Mouse (Mus musculus) midbrain, embryonic 14.5 days (tissue): Measurements from ENCODE around the gene Plod2. TPM values are rescaled to one million over a fixed set of nuclear protein-coding genes. Genes with fewer than 3 reads are reported as not detected.

Source experiments
- ATAC-seq: fragments of 200-750 bp; cut with Nextera tagmentation; 2 replicates; pipeline ENCODE4 v1.8.0; 2017; ENCODE audit warnings: moderate number of reproducible peaks, moderate library complexity; ENCODE audit not compliant: low FRiP score, low TSS enrichment
- DNase-seq: peaks from one replicate; pipeline ENCODE4 v3.0.0-alpha.2; 2015
- H3K27ac ChIP-seq: fragments of 300-500 bp; sonication (generic); replicated peaks from 2 replicates; pipeline ENCODE4 v1.5.1; 2014; ENCODE audit warnings: mild to moderate bottlenecking, low read depth, low read length, moderate library complexity
- H3K27me3 ChIP-seq: fragments of 300-500 bp; sonication (generic); 2 replicates; pipeline ENCODE4 v1.6.1; 2014; ENCODE audit warnings: low read length, control low read depth, mixed read lengths; ENCODE audit not compliant: control insufficient read depth, insufficient read depth
- H3K36me3 ChIP-seq: fragments of 300-500 bp; sonication (generic); 2 replicates; pipeline ENCODE4 v1.6.1; 2014; ENCODE audit warnings: low read length, control low read depth; ENCODE audit not compliant: control insufficient read depth, insufficient read depth
- H3K4me1 ChIP-seq: fragments of 300-500 bp; sonication (generic); 2 replicates; pipeline ENCODE4 v1.6.1; 2014; ENCODE audit warnings: mild to moderate bottlenecking, antibody characterized with exemption, low read length, control low read depth; ENCODE audit not compliant: control insufficient read depth, insufficient read depth
- H3K4me2 ChIP-seq: fragments of 300-500 bp; sonication (generic); 2 replicates; pipeline ENCODE4 v1.6.1; 2014; ENCODE audit warnings: mild to moderate bottlenecking, low read length, moderate library complexity
- H3K4me3 ChIP-seq: fragments of 300-500 bp; sonication (generic); replicated peaks from 2 replicates; pipeline ENCODE4 v1.5.1; 2014; ENCODE audit warnings: low read depth, low read length
- H3K9ac ChIP-seq: fragments of 300-500 bp; sonication (generic); replicated peaks from 2 replicates; pipeline ENCODE4 v1.6.1; 2014; ENCODE audit warnings: mild to moderate bottlenecking, low read length, moderate library complexity
- H3K9me3 ChIP-seq: fragments of 300-500 bp; sonication (generic); 2 replicates; pipeline ENCODE4 v1.6.1; 2016; ENCODE audit warnings: low read length, control low read depth, mixed read lengths; ENCODE audit not compliant: control insufficient read depth
- WGBS: fragments of 180-500 bp; shearing (Covaris S2); extraction: QIAGEN DNeasy Blood & Tissue Kit; methylation state at CpG from one replicate; pipeline ENCODE4 v1.1.7; 2014; 5-methylcytosine and 5-hydroxymethylcytosine counted together
- polyA plus RNA-seq: library from polyadenylated mRNA; unstranded; fragments of >200 nt; fragmentation: Nextera tagmentation; extraction: Ambion mirVana; gene quantifications from 2 replicates; pipeline ENCODE4 v1.2.1, GENCODE M21; 2014

The Plod2 gene
- polyA plus RNA-seq, 1 experiment from 2014 or later, result 13.1 TPM

DNA sequence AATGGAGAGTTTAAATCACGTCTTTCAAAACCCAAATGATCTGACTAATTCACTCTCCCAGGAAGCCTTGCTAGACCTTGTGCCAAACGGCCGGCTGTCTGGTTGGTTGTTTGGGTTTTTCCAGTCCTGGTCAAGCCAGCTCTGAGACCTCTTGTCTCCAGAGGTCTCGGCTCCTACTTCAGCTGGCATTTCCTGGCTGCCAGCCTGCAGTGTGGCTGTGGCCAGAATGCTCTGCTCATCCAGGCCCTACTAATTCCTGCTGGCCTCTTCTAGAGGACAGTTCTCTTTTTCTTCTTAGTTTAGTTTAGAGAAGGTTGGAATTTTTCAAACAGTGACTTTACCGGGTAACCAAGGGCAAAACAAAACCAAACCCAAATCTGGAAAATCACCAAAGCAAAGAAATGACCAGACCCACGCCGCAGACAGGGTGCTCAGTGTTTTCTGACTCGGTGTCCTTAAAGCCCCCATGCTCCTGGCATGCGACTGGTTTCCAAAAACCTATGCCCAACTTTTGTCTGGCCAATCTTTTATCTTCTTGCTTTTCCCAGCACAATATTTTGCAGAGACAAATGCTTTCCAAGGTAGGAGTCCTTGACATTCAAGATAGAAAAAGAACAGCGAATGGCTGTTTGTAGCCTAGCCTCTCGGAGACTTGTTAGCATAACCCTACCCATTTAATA lies 7.9 kb downstream of the Plod2 start:
- Histone ChIP-seq H3K9ac (no peak overlapping the region), H3K36me3 (no peaks in the 10 kb centered on the region), H3K9me3 (no peaks in the 10 kb centered on the region), H3K4me1 (no peaks in the 10 kb centered on the region), H3K27ac (no peak overlapping the region), H3K4me3 (no peak overlapping the region), H3K27me3 (no peaks in the 10 kb centered on the region), H3K4me2 (no peak overlapping the region)
- WGBS, result 86% methylated on average over 11 of the region's 11 CpGs
- ATAC-seq, result no peak
- no peak for DNase-seq

DNA sequence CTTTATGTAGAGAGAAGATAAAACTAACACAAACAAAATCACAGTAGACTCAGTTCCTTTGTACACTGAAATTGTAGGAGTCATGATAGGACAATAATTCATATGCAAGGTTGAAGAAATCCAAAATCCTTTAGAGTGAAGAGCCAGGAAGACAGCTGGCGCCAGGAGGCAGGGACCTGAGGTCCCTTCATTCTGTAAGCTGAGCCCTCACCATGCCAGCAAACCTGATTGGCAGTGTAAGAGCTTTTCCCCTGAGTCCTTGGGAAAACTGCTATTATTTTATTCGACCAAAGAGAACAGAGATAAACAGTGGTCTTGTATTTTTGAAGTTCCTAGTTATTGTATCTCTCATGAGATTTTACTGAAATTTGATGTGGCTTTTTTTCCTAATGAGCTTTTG lies 9.0 kb downstream of the Plod2 start:
- no peak overlapping the region for H3K9ac ChIP-seq
- H3K36me3 ChIP-seq, result no peaks in the 10 kb centered on the region
- H3K27me3 ChIP-seq, result no peaks in the 10 kb centered on the region
- no peaks in the 10 kb centered on the region for H3K4me1 ChIP-seq
- no peak overlapping the region for H3K4me3 ChIP-seq
- no peaks in the 10 kb centered on the region for H3K9me3 ChIP-seq
- ATAC-seq, result no peak
- H3K27ac ChIP-seq, result no peak overlapping the region
- no peak overlapping the region for H3K4me2 ChIP-seq
- DNase-seq, result no peak
- 67% methylated on average over 2 of the region's 2 CpGs for WGBS

DNA sequence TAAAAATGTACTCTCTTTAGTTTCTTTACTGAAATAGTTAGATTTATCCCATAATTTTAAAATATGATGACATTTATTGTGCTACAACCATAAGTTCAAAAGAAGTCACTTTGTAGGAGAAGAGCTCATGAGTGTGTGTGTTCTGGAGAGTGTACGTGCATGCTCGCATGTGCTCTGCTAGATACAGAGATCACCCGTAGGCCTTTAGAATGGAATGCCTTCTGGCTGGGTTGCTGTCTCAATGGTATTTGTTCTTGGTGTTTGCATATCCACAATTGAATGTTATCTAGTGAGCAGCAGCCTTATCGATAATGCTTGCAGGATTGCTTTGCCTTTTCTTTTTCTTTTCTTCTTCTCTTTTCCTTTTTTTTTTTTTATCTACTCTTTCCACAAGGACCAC lies 9.6 kb downstream of the Plod2 start:
- ATAC-seq (no peak), DNase-seq (no peak)
- no peak overlapping the region for H3K4me3 ChIP-seq
- no peak overlapping the region for H3K27ac ChIP-seq
- no peak overlapping the region for H3K4me2 ChIP-seq
- no peaks in the 10 kb centered on the region for H3K9me3 ChIP-seq
- no peaks in the 10 kb centered on the region for H3K36me3 ChIP-seq
- H3K9ac ChIP-seq, result no peak overlapping the region
- H3K27me3 ChIP-seq, result no peaks in the 10 kb centered on the region
- no peaks in the 10 kb centered on the region for H3K4me1 ChIP-seq
- 76% methylated on average over 4 of the region's 4 CpGs for WGBS

DNA sequence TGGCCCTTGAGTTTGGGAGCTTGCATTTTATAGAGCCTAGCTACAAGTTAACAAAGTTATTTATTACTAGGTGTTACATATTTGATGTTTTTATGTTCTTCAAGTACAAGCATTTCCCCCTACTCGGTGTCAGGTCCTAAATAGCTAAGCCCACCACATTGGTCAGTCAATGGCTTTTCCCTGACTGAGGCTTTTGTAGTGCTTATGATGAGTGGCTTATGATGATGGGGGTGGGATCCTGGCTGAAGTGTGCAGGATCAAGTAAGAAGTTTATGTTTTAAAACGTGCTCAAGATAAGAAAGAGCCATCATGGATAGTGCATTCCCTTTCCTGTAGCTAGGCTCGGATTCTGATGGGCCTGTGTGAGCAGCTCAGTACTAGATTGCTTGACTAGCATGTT lies 10.7 kb downstream of the Plod2 start:
- no peak overlapping the region for H3K27ac ChIP-seq
- WGBS, result 95% methylated on average over 3 of the region's 3 CpGs
- no peaks in the 10 kb centered on the region for H3K9me3 ChIP-seq
- H3K4me3 ChIP-seq, result no peak overlapping the region
- no peaks in the 10 kb centered on the region for H3K27me3 ChIP-seq
- no peaks in the 10 kb centered on the region for H3K36me3 ChIP-seq
- no peak for DNase-seq
- no peaks in the 10 kb centered on the region for H3K4me1 ChIP-seq
- H3K9ac ChIP-seq, result no peak overlapping the region
- no peak overlapping the region for H3K4me2 ChIP-seq
- ATAC-seq, result no peak

DNA sequence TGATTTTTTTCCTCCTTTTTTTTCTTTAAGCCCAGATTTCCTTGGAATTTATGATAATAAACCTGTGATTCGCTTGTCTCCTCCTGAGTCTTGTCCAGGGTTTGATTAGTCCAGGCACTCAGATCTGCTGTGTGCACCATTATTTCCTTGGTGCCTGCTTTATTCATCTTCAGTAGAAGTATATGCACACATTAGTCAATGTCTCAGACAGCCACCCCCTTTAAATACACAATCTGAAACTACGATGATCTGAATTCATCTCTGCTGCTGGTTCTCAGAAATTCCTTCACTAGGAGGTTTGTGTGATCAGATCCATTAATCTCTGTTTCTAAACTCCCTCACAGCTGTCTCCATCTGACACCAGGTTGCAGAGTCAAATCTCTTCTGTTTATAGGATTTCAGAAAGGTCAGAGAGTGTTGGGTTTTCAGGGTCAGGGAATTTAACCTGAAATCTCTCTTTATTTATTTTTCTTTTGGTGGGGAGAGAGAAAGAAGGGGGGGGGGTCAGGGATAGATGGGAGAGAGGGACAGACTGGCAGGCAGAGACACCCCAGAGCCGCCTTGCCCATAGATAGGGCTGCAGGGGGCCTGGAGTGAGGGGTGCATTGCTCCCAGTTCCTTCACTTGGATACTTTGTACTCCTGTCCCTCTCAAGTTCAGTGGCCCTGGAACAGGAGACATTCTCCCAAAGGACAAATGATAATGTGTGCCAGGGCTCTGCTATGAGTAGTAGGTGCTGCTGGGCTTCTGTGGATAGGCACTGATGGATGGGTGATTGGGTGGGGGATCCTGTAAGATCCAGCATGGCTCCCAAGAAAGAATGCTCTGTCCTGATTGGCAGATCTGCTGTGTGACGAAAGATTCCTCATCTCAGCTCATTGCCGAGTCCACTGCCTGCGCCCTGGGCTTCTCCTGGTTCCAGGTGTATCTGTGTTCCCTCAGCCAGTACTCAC lies 13.3 kb downstream of the Plod2 start:
- Histone ChIP-seq H3K36me3 (no peaks in the 10 kb centered on the region), H3K27me3 (no peaks in the 10 kb centered on the region), H3K4me2 (no peak overlapping the region), H3K9ac (no peak overlapping the region), H3K4me3 (no peak overlapping the region), H3K27ac (no peak overlapping the region), H3K9me3 (no peaks in the 10 kb centered on the region), H3K4me1 (0 out of 2 replicates have a peak, but pooled peaks cover 2% of the 10 kb centered on the region)
- DNase-seq, result no peak
- no peak for ATAC-seq
- 84% methylated on average over 6 of the region's 6 CpGs for whole genome bisulfite sequencing

DNA sequence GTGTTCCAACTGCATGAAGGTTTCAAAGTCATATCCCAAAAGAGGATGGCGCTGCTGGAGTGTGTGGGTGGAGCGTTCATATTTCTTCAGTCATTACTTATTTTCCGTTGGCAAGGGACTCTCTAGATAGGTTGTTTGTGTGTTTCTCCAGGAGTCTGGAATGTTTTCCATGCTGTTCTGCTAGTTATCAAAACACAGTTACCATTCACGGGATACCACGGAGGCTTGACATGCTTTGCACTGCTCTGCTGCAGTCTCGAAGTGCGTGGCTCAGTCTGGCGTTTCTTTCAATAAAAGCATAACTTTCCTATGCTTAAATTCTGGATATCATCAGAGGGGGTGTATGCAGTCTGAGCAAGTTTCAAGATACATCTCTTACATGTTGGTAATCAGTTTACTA lies 17.7 kb downstream of the Plod2 start:
- ATAC-seq, result no peak
- H3K9me3 ChIP-seq, result peaks cover 4% of the 10 kb centered on the region; the same call in 1 of the 2 replicates
- no peak overlapping the region for H3K27ac ChIP-seq
- H3K36me3 ChIP-seq, result no peaks in the 10 kb centered on the region
- no peak overlapping the region for H3K4me3 ChIP-seq
- H3K4me1 ChIP-seq, result 0 out of 2 replicates have a peak, but pooled peaks cover 2% of the 10 kb centered on the region
- WGBS, result 96% methylated on average over 8 of the region's 8 CpGs
- DNase-seq, result no peak
- no peaks in the 10 kb centered on the region for H3K27me3 ChIP-seq
- no peak overlapping the region for H3K9ac ChIP-seq
- H3K4me2 ChIP-seq, result no peak overlapping the region

DNA sequence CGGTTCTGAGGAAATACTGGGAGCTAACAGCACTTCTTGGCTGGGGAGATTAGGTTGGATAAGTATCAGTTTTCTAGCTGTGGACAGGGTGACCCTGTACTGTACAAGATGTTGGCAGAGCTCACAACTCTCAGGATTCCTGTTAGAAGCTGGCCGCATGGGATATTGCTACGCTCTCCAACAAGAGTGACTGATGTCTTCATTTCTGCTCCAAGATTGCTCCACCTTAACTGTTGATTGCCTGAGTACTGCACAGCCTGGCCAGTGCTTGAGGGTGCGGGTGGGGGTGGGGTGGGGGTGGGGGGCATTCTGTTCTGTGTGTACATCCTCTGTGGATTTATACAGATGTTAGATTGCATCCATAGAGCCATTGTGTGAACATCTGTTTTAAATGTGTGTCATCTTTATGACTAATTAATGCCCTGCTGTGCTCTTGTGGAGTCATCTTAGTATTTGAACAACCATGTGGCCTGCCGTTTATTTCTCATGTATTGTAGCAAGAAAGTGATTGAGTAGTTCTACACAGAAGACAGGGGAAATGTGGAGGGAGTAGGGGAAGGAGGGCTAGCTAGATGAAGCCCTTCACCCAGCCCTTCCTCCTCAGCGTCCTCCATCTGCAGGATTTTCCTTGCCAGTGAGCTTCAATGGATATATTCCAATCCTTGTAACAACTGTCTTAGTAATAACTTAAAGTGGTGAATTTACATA lies 19.0 kb downstream of the Plod2 start:
- no peak for DNase-seq
- Histone ChIP-seq H3K27ac (no peak overlapping the region), H3K4me1 (0 out of 2 replicates have a peak, but pooled peaks cover 2% of the 10 kb centered on the region), H3K9me3 (peaks cover 4% of the 10 kb centered on the region; the same call in 1 of the 2 replicates), H3K9ac (no peak overlapping the region), H3K27me3 (no peaks in the 10 kb centered on the region), H3K4me2 (no peak overlapping the region), H3K36me3 (no peaks in the 10 kb centered on the region), H3K4me3 (no peak overlapping the region)
- WGBS, result 73% methylated on average over 6 of the region's 6 CpGs
- ATAC-seq, result 0 out of 2 replicates have a peak, but pooled peaks have one; percentile 46

DNA sequence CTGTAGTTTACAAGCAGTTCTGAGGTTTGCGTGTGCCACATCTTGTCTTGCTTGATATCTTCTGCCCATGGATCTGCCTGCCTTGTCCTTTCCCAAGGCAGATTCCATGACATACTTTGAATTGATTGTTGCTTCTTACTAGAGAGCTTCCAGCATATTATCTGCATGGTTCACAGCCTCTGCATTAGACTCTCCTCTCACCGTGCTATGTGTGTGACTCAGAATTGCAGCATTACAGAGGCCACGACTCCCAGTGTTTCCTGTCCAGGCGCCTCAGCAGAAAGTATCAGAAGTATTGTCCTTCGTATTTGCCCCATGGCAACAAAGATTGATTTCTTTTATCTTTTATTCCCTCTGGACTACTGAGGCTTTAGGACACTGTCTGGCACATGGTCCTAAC lies 20.4 kb downstream of the Plod2 start:
- Histone ChIP-seq H3K9me3 (peaks cover 4% of the 10 kb centered on the region; the same call in 1 of the 2 replicates), H3K4me2 (no peak overlapping the region), H3K4me1 (0 out of 2 replicates have a peak, but pooled peaks cover 2% of the 10 kb centered on the region), H3K4me3 (no peak overlapping the region), H3K36me3 (no peaks in the 10 kb centered on the region), H3K27me3 (no peaks in the 10 kb centered on the region), H3K9ac (no peak overlapping the region), H3K27ac (no peak overlapping the region)
- DNase-seq (no peak), ATAC-seq (no peak)
- WGBS, result 87% methylated on average over 5 of the region's 5 CpGs
